Mouse (Mus musculus) left cerebral cortex, adult 9 months (tissue): ENCODE measurements around the gene Stpg4.

Experiments used
- DNase-seq, 2 experiments: peaks; one replicate each; pipeline ENCODE4 v3.0.0; 2022; ENCODE audit warnings: low spot score in 2 of 2

The Stpg4 gene

DNA sequence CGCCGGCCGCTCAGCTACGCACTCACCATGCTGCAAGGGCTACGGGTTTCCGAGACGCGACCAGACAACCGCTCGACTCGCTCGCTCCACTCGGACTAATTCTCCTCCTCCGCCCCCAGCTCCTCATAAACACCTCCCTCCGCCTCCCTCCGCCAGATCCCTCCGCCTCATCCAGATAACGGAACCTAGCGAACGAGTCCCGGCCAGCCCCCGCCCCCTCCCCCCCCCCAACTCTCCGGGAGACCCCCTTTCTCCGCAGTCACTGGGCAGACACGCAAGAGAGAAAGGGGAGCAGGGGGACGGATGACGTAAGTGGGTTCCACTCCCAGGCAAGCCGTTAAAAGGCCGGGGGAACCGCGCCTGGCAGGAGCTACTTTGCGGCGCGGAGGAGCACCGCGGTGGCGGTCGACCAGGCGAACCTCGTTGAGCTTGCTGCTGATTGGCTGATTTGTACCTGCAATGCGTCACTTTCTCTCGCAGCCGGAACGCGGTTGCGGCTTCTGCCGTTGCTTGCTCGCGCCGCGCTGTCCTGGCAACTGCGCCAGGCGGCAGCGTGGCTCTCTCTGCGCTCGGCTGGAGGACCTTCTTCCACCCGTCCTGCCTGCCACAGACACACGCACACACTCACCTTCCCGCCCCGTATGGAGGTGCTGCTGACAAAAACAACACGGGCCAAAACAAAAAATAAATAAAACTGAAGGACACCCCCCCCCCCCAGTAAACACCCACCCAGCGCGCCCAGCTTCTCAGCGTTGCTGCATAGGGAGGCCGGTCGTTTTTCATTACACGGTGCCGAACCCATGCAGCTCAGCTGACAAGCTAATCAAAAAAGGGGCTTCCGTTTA is 19.4 kb upstream of the Stpg4 start, which contains the start of gene Calm2:
Calm2 (minus strand) TSS at position 169 of the 845 bp plus-strand sequence.
- DNase-seq = peak; percentile 90 to 98

DNA sequence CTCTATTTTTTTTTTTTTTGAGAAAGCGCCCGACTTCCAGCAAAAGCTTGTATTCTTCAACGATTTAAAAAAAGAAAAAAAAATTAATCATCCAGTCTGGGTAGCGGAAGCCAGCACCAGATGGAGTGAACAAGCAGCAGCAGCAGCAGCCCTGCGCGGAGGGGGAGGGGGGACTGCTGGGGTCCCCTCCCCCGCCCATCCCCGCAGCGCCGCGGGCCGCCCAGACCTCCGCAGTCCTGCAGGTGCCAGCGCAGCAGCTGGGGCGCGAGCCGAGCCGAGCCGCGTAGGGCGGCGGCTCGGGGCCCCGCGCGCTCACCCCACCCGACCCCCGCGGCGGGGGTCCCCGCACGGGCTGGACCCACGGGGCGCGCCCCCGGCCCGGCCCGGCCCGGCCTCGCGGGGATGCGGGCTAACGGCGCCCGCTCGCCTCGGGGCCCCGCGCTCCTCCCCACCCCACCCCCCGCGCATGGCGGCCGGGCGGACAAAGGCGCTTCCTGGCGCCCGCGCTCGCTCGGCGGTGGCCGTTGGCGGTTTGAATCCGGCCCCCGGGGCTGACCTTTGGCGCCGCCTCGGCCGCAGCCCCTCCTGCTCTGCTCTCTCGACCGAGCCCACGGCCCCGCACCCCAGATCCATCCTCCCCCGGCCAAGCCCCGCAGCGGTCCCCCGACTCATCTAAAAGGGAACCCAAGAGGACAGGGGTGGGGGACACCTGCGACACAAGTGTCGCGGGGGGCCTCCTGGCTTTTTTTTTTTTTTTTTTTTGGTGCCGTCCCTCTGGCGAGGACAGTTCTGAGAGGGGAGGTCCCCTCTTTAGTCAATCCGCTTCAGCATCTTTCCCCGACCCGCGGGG is 18.6 kb upstream of the Stpg4 start:
- peak in 1 of 2 experiments; percentile 62 for DNase-seq

GRCm38 (mm10) chr17:87445337-87445916 is 17.9 kb upstream of the Stpg4 start:
- DNase-seq = no peak

DNA sequence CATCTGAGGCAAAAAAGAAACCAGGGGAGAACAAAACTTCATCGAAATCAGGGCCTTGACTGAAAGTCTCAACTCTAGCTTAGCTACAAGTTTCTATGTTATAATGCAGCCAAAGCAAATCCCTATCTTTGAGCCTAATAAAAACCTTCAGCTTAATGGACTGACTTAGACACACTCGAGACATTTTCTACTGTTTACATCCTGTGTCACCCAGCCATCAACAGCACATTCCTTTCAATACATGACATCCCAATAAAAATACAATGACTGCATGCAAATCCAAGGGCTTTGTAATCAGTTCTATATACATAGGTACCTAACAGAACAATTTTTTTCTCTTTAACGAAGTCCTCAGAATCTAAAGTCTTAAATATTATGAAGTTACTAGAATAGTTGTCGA is 17.2 kb upstream of the Stpg4 start:
- no peak for DNase-seq

DNA sequence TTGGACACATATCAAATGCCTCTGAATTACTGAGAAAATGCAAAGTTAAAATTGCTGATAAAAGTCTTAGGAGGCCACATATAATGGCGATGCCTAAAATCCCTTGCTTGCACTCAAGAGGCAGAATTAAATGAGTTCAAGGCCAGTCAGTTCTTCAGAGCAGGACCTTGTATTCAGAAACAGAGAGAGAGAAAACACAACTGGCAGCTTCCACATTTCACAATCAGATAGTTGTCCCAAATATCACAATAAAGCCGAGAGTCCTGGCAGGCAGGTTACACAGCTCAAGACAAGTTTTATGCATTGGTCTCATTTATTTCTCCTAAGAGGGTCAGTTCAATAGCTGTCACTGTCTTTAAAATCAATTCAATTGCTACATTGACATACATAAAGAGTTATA is 14.0 kb upstream of the Stpg4 start:
- no peak for DNase-seq

GRCm38 (mm10) chr17:87439441-87439840 is 11.9 kb upstream of the Stpg4 start:
- no peak for DNase-seq

- DNase-seq = no peak
Observed at GRCm38 (mm10) chr17:87433929-87434328, 6.4 kb upstream of the Stpg4 start.

DNA sequence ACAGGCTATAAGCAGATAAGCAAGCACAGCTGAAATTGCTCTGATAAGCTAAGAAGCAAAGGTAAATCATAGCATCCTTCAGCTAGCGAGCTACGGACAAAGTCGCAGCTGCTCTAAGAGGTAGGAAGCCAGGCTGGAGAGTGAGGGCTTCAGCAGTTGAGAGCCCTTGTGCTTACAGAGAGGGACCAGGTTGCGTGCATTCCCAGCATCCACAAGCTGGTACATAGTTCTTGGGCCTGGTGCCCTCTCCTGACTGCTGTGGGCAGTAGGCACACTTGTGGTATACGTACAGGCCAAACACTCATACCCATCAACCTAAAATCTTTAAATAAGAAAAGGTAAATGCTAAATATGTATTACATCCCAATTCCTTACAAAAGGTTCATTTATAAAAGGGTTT is 5.2 kb upstream of the Stpg4 start:
- DNase-seq = no peak

- no peak for DNase-seq
Observed at GRCm38 (mm10) chr17:87432314-87432713, 4.8 kb upstream of the Stpg4 start.

- DNase-seq = no peak
Observed at GRCm38 (mm10) chr17:87429431-87429830, 1.9 kb upstream of the Stpg4 start.

- no peak for DNase-seq
Observed at GRCm38 (mm10) chr17:87418082-87418481, 9.5 kb downstream of the Stpg4 start.

DNA sequence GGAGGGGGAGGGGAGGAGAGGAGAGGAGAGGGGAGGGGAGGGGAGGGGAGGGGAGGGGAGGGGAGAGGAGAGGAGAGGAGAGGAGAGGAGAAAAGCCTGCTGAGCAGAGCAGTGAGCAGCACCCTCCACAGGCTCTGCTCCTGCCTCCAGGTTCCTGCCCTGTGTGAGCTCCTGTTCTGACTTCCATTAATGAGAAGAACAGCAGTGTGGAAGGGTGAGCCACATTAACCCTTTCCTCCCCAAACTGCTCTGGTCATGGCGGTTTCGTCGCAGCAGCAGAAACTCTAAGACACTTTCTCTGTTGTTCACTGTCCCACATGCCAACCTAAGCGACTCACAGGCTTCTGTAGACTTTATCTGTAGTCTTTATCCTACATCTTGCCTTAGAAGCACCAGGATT is 20.9 kb downstream of the Stpg4 start:
- no peak for DNase-seq

DNA sequence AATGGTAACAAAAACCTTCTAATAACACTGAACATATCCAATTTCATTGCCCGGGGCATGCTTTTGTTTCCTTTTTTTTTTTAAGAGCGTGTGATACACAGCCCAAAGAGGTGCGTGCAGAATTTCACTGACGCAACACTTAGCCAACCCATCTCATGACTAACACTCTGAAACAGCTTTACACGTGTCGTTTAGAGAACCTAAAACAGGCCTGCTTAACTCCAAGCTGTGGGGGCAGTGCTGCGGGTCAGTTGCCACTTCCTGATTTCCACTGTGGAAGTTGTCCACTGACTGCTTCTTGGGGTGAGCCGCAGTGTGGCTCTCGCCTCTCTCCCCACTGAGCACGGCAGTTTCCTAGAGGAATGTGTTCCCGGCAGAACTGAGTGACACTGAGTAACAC is 22.0 kb downstream of the Stpg4 start:
- no peak for DNase-seq

DNA sequence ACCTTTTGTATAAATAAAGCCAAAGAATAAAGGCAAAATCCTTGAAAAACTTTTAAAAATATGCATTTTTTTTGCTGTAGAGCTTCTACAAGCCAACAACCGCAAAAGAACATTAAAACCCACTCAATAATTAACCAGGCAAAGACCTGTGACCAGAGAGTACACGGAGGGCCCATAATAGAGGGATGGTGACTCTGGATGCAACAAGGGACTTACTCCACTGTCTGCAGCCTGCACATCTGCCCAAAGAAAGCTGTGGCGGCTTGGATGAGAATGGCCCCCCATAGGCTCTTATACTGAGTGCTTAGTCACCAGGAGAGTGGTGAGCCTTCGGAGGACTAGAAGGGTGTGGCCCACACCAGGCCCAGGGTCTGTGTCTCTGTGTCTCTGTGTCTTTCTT is 24.1 kb downstream of the Stpg4 start:
- DNase-seq = no peak

- no peak for DNase-seq
Observed at GRCm38 (mm10) chr17:87402444-87402843, 25.1 kb downstream of the Stpg4 start.

- no peak for DNase-seq
Observed at GRCm38 (mm10) chr17:87397088-87397487, 30.5 kb downstream of the Stpg4 start.

- peak in 1 of 2 experiments; percentile 63 for DNase-seq
Observed at GRCm38 (mm10) chr17:87391242-87391641, 36.3 kb downstream of the Stpg4 start.

DNA sequence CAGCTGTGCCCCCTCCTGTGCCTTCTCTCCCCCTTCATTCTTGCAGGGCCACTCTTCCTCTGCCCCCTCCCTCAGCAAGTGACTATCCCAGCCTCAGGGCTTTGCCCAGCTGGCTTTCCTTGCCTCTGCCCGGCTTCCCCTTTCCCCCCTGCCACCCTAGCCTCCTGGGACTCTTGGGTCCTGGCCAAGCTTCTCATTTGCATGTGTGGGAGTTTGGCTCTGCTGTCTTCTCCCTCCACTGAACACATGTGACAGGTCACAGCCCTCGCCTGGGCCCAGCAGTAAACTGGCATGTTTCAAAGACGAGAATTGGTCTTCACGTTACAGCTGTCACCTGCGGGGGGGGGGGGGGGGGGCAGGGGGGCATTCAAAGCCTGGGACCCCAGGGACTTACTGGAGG is 40.5 kb downstream of the Stpg4 start:
- DNase-seq = no peak

DNA sequence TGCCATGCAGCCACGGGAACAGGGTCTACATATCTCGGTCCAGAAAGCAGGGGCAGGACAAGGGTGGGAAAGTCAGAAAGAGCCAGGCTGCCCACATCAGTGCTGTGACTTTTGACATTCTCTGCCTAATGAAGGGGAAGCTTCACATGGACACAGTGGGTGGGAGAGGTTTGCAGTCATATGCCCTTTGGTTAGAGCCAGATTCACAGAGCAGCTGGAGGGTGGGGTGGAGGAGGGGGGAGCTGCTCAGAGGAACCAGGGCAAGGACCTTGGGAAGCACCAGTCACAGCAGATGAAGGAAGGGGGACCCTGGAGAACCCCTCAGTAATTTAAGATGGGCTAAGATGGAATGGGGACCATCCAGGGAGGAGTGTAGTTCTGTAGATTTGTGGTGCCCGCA is 41.7 kb downstream of the Stpg4 start:
- DNase-seq = no peak

- no peak for DNase-seq
Observed at GRCm38 (mm10) chr17:87380681-87381080, 46.9 kb downstream of the Stpg4 start.

DNA sequence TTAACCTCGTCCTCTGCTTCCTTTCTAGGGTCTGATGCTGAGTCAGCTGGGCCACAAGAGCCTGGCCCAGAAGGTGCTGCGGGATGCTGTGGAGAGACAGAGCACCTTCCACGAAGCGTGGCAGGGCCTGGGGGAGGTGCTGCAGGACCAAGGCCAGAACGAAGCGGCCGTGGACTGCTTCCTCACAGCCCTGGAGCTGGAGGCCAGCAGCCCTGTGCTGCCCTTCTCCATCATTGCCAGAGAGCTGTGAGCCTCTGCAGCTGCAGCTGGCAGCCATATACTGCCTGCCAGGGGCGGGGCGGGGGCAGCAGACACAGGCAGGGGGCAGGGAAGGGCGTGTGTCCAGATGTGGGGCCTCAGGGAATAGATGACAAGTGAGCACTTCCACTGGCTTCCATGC is 47.7 kb downstream of the Stpg4 start:
- peak in 1 of 2 experiments; percentile 42 for DNase-seq

- no peak for DNase-seq
Observed at GRCm38 (mm10) chr17:87379160-87379624, 48.3 kb downstream of the Stpg4 start.
